13 mouse cellular contexts compared by ENCODE assay signal in the genomic region with DNA sequence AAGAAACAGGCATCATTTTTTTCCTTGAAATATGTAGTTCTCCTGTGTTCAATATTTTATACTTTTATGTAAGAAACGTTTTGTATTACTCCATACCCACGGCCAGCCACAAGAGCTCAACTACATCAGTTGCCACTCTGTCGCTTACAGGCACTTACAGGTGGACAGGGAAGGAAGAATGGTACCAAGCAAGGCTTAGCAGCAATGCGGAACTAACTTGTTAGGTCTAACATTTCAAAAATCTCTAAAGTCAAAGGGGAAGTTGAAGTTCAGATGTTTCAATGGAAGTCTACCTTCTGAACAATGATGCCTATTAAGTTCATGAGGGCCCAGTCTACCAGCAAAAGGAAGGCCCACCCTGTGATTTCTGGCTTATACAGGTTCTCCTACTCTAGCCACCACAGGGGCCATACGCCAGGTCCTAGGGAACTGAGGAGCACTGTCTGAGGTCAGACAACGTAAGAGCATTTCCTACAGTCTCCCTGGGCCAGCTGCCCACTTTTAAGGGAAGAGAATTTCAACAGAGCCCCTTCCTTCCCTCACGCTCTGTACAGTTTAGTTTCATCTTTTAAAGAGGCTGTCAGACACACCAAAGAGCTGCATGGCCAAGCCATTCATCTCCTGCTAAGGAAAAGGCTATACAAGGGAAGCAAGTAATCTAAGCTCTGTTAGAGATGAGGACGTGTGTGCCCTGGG.
"Had no signal": no experiment of that assay in that cellular context is flagged by ENCODE, and none has a peak within 500 bp of the region (broad histone marks: within the 10 kb centered on the region; RNA-seq: fewer than 3 reads in every experiment).

No protein-coding gene starts in this region.

- H3K9ac ChIP-seq: limb, embryonic 15.5 days; liver, embryonic 14.5 days; lung, embryonic 14.5 days; midbrain, embryonic 13.5 days had no signal

- H3K9me3 ChIP-seq: limb, embryonic 15.5 days had no signal

- H3K27me3 ChIP-seq: limb, embryonic 15.5 days; midbrain, embryonic 13.5 days had no signal

- H3K4me3 ChIP-seq: left cerebral cortex, adult 2 months; limb, embryonic 15.5 days; midbrain, embryonic 13.5 days had no signal

- H3K27ac ChIP-seq: left cerebral cortex, adult 2 months; limb, embryonic 15.5 days; liver, embryonic 14.5 days; macrophage; midbrain, embryonic 13.5 days; stomach, postnatal 0 days had no signal

- H3K36me3 ChIP-seq: limb, embryonic 15.5 days had no signal

- DNase-seq: kidney, postnatal 14 days; lung, embryonic 14.5 days; lung, postnatal 10 days; right cerebral cortex, adult 18-20 months; right cerebral cortex, postnatal 25 days; thymus, postnatal 4 days had no signal

- ATAC-seq: intestine, embryonic 16.5 days; midbrain, embryonic 13.5 days had no signal

- H3K4me2 ChIP-seq: limb, embryonic 15.5 days; lung, embryonic 14.5 days; midbrain, embryonic 13.5 days had no signal
